Mouse (Mus musculus): ENCODE results near the gene Grin2b.

Grin2b gene

DNA sequence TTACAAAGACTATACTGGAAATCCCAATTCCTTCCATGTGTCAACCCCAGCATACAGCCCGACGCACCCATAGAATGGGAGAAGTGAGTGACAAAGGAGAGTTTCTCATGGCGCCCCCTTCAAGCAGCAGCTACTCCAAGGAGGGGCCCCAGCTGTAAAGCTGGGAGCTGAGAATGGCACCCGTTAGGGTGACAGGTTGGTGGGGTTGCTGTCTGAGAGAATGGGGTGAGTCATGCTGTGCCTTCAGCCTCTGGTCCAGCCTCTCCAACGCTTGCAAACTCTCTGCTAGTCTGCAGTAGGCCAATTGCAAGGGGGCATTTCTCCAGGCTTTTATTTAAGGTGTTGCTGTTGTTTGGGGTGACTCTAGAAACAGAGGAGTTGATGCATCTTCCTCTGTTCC, 73.1 kb downstream of the Grin2b start:
- no peak for DNase-seq (ENCODE audit: low spot score)

DNA sequence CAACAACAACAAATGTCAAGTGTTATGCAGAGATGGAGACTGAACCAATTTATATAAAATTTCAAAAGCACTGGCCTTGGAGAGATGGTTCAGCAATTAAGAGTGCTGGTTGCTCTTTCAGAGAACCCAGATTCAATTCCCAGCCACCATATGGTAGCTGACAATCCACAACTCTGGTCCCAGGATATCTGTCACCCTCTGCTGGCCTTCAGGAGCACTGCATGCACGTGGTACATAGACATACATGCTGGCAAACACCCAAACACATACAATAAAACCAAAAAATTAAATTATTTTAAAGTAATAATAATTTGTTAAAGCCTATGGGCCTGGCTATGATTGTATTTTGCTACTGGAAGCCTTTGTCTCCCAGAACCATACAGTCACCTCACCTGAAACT, 77.0 kb downstream of the Grin2b start:
- DNase-seq (ENCODE audit: low spot score): no peak

- no peak for DNase-seq (ENCODE audit: low spot score)
These were observed 93.1 kb downstream of the Grin2b start for GRCm38 (mm10) chr6:136079991-136080734.

DNA sequence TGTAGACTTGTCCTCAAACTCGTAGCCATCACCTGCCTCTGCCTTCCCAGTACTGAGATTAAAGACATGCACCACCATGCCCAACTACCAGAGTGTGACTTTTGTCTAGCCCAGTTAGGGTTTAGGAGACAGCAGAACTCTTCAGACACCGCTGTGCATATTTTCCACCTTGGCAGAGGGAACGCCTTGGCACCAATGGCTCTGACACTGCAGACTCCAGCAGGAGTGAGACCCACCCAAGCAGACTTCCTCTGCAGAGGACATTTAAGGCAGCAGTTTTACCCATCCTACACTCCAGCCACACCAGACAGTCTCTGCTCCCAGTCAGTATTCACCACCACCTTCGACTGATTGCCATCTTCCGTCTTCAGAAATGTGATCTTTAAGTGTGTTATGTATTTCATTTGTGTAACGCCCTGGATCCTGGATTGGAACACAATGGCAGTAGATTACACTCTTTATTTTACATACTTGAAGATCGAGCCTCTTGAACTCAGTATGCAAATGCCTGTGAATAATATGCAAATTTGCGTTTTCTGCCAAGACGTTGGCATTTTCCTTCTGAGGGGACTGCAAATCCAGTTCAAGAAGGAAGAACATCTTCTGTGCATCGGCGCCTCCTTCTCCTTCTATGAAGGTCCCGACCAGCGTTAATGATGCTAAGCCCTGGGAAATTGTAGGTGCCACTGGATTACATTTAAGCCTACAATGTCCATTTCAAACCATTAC, 100.8 kb downstream of the Grin2b start:
- no peak for DNase-seq (ENCODE audit: low spot score)

- DNase-seq (ENCODE audit: low spot score): no peak
These were observed 103.2 kb downstream of the Grin2b start for GRCm38 (mm10) chr6:136070101-136070500.

GRCm38 (mm10) chr6:136053346-136053745, 120.0 kb downstream of the Grin2b start:
- no peak for DNase-seq (ENCODE audit: low spot score)

DNA sequence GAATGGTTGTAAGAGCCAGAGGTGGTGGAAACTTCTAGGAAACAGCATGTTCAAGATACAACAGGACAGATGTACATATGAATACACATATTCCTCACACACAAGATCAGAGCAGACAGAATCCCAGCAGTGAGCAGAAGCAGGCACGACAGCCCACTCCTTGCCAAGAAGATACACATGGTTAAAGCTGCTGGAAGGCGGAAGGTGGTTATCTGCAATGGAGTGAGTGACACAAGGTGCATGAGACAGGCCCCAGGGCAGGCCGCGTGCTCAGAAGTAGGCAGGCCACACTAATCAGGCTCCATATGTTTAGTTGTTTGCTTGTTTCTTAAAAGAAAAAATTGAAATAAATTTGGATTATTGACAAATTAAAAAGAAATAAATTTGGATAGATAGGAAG, 123.0 kb downstream of the Grin2b start:
- no peak for DNase-seq (ENCODE audit: low spot score)

GRCm38 (mm10) chr6:136048084-136048483, 125.2 kb downstream of the Grin2b start:
- DNase-seq (ENCODE audit: low spot score): no peak

GRCm38 (mm10) chr6:136046091-136046490, 127.2 kb downstream of the Grin2b start:
- DNase-seq (ENCODE audit: low spot score): no peak

DNA sequence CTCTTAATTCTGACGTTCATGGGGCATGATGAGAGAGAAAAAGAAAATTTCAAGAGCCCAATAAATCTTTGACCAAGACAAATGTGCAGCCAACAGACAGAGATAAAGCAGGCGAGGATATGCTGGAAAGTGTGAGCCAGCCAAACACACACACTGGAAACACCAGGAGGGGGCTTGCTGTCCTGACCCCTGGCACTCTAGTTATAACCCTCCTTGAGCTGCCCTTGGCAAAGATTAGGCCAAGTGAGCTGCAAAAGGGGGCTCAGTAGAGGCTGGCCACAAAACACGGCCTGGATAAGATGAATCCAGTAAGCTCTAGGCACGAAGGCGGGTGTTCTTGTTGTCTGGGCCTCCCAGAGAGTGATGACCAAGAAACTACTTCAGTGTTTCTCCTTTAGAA, 128.8 kb downstream of the Grin2b start:
- DNase-seq (ENCODE audit: low spot score): no peak

GRCm38 (mm10) chr6:136042375-136042774, 130.9 kb downstream of the Grin2b start:
- no peak for DNase-seq (ENCODE audit: low spot score)

- no peak for DNase-seq (ENCODE audit: low spot score)
These were observed 131.5 kb downstream of the Grin2b start for GRCm38 (mm10) chr6:136041821-136042220.

- DNase-seq (ENCODE audit: low spot score): no peak
These were observed 132.4 kb downstream of the Grin2b start for GRCm38 (mm10) chr6:136040931-136041330.

DNA sequence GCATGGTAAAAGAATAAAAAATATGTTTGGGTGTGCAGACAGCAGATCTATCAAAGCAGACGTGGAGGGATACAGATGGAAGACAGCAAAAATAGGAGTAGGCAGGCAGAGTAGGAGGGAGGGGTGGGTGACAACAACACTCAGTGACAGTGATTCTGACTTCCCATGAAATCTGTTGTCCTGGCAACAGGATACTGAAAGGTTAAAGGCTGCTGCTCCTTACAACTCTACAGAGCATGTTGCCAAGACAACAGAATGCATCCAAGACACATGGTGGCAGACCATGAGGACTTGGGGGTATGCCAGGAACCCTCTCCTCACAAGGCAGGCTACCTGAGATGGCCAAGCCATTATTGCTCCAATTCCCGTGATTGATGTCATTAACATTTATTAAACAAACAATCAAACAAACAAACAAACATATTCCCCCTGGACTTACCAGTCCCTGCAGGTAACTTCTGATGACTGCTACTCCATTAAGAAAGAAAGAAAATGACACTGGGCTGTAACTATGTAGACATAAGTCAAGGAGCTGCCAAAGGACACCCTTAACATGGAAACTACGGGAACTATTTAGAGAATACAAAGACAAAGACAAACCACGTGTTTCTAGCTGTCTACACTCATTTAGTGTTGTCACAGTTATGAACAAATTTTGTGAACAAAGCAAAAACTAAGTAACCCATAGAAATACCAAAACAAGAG, 143.9 kb downstream of the Grin2b start:
- DNase-seq (ENCODE audit: low spot score): no peak

DNA sequence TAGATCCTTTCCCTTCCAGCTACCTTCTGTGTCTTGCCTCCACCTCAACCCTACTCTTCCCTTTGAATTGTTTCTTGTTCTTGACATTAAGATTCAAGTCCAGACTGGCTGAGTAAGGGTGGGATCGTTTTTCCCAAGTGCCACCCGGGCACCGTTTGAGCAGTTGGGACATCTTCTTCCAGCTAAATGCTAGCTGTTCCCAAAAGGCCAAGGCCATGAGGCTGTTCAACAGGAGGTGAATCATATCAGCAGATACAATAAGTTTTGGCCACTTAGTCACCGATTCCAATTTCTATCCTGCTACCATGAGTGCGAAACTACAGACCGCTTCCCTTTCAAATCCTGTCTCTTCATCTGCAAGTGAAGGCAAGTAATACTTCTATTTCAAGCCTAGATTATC, 146.4 kb downstream of the Grin2b start:
- DNase-seq (ENCODE audit: low spot score): no peak

GRCm38 (mm10) chr6:136025801-136026200, 147.5 kb downstream of the Grin2b start:
- DNase-seq (ENCODE audit: low spot score): no peak

DNA sequence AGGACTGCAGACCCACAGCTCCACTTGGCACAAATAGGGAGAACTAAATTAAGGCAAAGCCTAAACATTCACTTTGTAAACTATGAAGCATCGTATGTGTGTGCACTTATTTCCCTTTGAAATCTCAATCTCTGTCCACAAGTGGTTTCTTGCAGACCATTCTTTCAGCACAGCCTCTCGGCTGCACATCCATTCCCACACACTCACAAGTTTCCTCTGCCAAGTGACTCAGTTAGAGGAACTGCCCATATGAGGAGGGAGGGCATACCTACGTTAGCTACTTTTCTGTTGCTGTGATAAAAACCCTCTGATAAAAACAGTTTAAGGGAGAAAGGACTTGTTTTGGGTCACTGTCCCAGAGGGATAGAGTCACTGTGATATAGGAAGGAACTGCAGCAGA, 152.9 kb downstream of the Grin2b start:
- no peak for DNase-seq (ENCODE audit: low spot score)

- DNase-seq (ENCODE audit: low spot score): no peak
These were observed 154.3 kb downstream of the Grin2b start for GRCm38 (mm10) chr6:136018962-136019361.

DNA sequence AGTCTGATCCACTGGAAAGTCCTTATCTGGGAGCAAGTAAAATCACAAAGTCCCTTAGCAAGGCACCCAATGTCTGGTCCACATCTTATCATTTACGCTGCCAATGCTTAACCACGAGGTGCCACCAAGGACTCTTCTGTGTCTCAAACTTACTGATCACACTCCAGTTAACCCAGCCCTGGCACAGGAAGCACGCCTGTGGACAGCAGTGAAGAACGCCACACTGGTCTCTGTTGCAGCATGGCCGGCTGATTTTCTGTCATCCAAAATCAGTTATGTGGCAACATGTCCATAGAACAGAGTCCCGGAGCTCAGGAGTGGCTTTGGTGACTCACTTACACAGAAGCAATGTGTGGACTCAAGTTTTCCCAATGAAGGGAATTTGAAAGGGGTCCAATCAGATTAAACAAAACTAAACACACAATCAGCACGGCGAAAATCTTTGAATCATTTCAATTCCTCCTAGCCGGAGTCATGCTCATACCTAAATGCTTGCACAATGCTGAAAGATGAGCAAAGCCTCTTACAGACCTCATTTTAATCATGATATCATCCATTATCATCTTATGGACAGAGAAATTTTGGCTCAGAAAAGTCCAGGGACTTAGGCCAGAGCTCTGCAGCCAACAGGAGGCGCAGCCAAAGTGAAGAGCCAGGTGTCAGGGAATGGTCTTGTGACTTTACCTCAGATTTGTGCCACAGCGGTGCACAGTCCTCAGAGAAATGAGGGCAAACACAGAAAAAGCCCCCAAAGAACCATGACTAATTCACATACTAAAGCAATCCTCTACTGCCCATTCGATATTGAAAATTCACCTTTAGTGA, 159.5 kb downstream of the Grin2b start:
- DNase-seq (ENCODE audit: low spot score): no peak

DNA sequence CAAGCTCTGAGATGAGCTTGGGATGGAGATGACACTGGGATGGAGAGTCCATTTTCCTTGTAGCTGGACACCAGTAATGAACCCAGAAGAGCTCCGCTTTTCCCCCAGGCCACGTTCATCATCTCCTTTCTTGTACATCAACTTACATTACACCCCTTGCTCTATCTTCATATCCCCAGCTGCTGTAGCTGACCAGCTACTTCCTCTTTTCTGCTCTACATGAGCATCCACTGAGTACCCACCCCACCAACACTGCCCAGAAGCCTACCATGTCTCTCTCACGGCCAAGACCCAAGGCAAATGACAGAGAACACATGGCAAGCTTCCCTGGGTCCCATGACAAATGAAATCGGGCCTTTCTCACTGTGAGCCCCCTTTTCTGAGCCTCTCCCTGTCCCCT, 161.8 kb downstream of the Grin2b start:
- DNase-seq (ENCODE audit: low spot score): no peak

- no peak for DNase-seq (ENCODE audit: low spot score)
These were observed 162.3 kb downstream of the Grin2b start for GRCm38 (mm10) chr6:136011038-136011311.

DNA sequence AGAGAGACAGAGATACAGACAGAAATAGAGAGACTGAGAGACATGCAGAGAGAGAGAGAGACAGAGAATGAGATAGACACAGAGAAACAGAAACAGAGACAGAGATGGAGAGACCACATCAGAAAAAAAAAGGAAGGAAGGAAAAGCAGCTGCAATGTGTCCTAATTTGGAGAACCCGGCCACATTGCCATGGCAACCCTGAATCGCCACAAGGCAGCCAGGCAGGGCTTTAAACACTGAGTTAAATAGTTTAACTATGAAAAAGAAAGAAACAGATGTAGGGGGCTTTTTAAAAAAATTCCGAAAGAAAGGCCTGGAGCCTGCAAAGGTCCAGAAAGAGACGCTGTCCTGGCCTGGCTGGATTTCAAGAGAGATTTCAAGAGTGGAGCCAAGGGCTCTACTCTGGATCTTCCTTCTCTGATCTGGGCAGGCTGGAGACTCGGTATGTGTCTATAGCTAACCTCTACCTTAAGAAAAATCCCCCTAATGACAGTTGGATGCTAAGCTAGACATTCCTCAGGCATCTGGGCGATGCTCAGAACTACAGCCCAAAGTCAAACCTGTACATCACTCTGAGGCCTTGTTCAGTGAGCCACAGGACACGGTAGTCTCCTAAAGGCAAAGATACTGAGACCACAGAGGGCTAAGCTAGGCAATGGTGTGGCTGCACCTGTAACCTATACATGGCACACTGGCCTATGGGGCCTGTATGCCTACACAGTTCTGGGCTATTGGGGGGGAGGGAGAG, 162.8 kb downstream of the Grin2b start:
- no peak for DNase-seq (ENCODE audit: low spot score)

All from left cerebral cortex, adult 11 months (tissue).